Mouse (Mus musculus): ENCODE measurements at regions not wholly inside any gene's neighbourhood (a gene's known extent, or its start where the extent isn't known, plus 50 kb on each side); places are given as distances from the start of the nearest gene placed in this dataset.
"Not testable (repeated sequence)": the region's sequence is repeated elsewhere in the genome, so short reads cannot be mapped to it uniquely, and the experiment has no call there.

GRCm38 (mm10) chr10:86636953-86637376 is 68.3 kb downstream of the Hsp90b1 start:
- intact Hi-C loops (cut with DNase I), result loop anchor here (2.0 kb wide), 1 partner anchor 94 kb away; no protein-coding TSS in a partner anchor
- not testable (repeated sequence) for H3K9ac ChIP-seq (ENCODE audit: low read depth, low read length)
- 3% methylated on average over 14 of the region's 14 CpGs for WGBS

DNA sequence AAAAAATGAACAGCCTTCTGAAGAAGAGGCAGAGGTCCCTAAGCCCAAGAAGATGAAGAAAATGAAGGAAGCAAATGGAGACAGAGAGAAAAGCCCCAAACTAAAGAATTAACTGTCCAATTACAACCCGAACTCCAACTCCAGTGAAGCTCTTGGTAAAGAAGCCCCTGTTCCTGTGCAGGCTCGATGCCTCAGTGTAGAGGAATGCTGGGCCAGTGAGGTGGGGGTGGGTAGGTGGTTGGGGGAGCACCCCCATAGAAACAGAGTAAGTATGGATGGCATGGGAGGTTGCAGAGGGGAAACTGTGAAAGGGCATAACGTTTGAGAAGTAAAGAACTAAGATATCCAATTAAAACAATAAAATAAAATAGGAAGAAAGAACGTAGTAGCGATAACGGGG is 68.8 kb downstream of the Hsp90b1 start:
- not testable (repeated sequence) for H3K4me3 ChIP-seq; H3K4me1 ChIP-seq (ENCODE audit: control insufficient read depth, insufficient read depth, low read length); H3K27ac ChIP-seq; H3K79me2 ChIP-seq (replicated peaks; ENCODE audit: control insufficient read depth, insufficient read depth, low read length); H3K27me3 ChIP-seq (ENCODE audit: control insufficient read depth, insufficient read depth, low read length); H3K36me3 ChIP-seq (ENCODE audit: control insufficient read depth, insufficient read depth, low read length); H3K9ac ChIP-seq (ENCODE audit: low read depth, low read length); DNase-seq
- intact Hi-C loops (cut with DNase I), result loop anchor here (2.0 kb wide), 1 partner anchor 94 kb away; no protein-coding TSS in a partner anchor
- WGBS, result 19% methylated on average over 6 of the region's 6 CpGs

More at GRCm38 (mm10) chr10:86636953-86637376, 68.3 kb downstream of the Hsp90b1 start:
- not testable (repeated sequence) for H3K36me3 ChIP-seq (ENCODE audit: control insufficient read depth, insufficient read depth, low read length); H3K4me1 ChIP-seq (ENCODE audit: control insufficient read depth, insufficient read depth, low read length); H3K27ac ChIP-seq; H3K79me2 ChIP-seq (replicated peaks; ENCODE audit: control insufficient read depth, insufficient read depth, low read length); H3K27me3 ChIP-seq (ENCODE audit: control insufficient read depth, insufficient read depth, low read length)
- H3K4me3 ChIP-seq, result peak overlapping the region; percentile 35; the same call in 1 of the 2 replicates
- DNase-seq, result peak; percentile 78 to 79
- peak; percentile 81 for TF ChIP-seq CTCF (IDR thresholded peaks at IDR 0.05)

DNA sequence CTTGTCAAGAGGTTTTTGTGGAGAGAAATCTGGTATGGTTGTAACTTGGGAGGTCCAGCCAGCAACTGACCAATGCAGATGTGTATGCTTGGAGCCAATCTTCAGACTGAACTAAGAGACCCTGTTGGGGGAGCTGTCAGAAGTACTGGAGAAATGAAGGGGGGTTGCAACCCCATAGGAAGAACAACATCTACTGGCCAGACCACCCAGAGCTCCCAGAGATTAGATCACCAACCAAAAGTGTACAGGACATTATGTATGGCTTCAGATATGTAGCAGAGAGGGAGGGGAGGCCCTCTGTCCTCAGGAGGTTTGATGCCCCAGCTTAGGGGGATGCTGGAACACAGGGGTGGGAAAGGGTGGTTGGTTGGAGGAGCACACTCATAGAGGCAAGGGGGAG is 78.6 kb downstream of the Hsp90b1 start:
- H3K27me3 ChIP-seq (ENCODE audit: control insufficient read depth, insufficient read depth, low read length); DNase-seq; H3K4me3 ChIP-seq; H3K4me1 ChIP-seq (ENCODE audit: control insufficient read depth, insufficient read depth, low read length); H3K79me2 ChIP-seq (replicated peaks; ENCODE audit: control insufficient read depth, insufficient read depth, low read length); H3K27ac ChIP-seq; H3K9ac ChIP-seq (ENCODE audit: low read depth, low read length); H3K36me3 ChIP-seq (ENCODE audit: control insufficient read depth, insufficient read depth, low read length); intact Hi-C loops (cut with DNase I): not testable (repeated sequence)

- H3K79me2 ChIP-seq (replicated peaks; ENCODE audit: control insufficient read depth, insufficient read depth, low read length); DNase-seq; H3K4me3 ChIP-seq; H3K4me1 ChIP-seq (ENCODE audit: control insufficient read depth, insufficient read depth, low read length); intact Hi-C loops (cut with DNase I); H3K36me3 ChIP-seq (ENCODE audit: control insufficient read depth, insufficient read depth, low read length); H3K27me3 ChIP-seq (ENCODE audit: control insufficient read depth, insufficient read depth, low read length); H3K27ac ChIP-seq; H3K9ac ChIP-seq (ENCODE audit: low read depth, low read length): not testable (repeated sequence)
- WGBS, result 68% methylated on average over 6 of the region's 6 CpGs
Measured at GRCm38 (mm10) chr10:86617958-86618664, 87.2 kb downstream of the Hsp90b1 start.

DNA sequence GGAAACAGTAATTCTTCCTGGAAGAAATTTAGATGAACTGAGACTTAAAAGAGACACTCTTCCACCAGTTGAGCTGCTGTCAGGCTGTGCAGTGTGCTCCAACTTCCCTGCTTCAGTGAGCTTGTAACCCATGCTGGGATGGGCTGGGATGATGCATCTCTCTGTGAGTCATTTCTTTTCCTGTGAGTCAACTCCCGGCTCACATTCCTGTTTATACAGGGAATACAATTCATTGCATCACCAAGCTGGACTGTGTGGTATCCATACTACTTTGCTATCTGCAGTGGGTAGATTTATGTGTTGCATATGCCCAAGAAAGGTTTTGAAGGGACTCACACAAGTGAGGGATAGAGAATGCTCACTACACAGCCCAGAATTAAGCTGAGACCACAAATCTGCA is 93.0 kb downstream of the Hsp90b1 start:
- H3K9ac ChIP-seq (ENCODE audit: low read depth, low read length); H3K4me3 ChIP-seq; H3K79me2 ChIP-seq (replicated peaks; ENCODE audit: control insufficient read depth, insufficient read depth, low read length); H3K27ac ChIP-seq; H3K27me3 ChIP-seq (ENCODE audit: control insufficient read depth, insufficient read depth, low read length); DNase-seq; H3K4me1 ChIP-seq (ENCODE audit: control insufficient read depth, insufficient read depth, low read length); intact Hi-C loops (cut with DNase I); H3K36me3 ChIP-seq (ENCODE audit: control insufficient read depth, insufficient read depth, low read length): not testable (repeated sequence)
- WGBS, result 3% methylated on average over 1 of the region's 1 CpGs

- WGBS, result 63% methylated on average over 2 of the region's 2 CpGs
- H3K4me1 ChIP-seq (ENCODE audit: control insufficient read depth, insufficient read depth, low read length); DNase-seq; H3K27me3 ChIP-seq (ENCODE audit: control insufficient read depth, insufficient read depth, low read length); H3K79me2 ChIP-seq (replicated peaks; ENCODE audit: control insufficient read depth, insufficient read depth, low read length); H3K27ac ChIP-seq; H3K9ac ChIP-seq (ENCODE audit: low read depth, low read length); H3K4me3 ChIP-seq; H3K36me3 ChIP-seq (ENCODE audit: control insufficient read depth, insufficient read depth, low read length); intact Hi-C loops (cut with DNase I): not testable (repeated sequence)
- peak; percentile 46 for TF ChIP-seq CTCF (IDR thresholded peaks at IDR 0.05)
Measured at GRCm38 (mm10) chr10:86610027-86610426, 95.3 kb downstream of the Hsp90b1 start.

GRCm38 (mm10) chr10:86600843-86601242 is 102.1 kb upstream of the Syn3 start:
- DNase-seq; H3K4me3 ChIP-seq; H3K4me1 ChIP-seq (ENCODE audit: control insufficient read depth, insufficient read depth, low read length); H3K79me2 ChIP-seq (replicated peaks; ENCODE audit: control insufficient read depth, insufficient read depth, low read length); H3K27me3 ChIP-seq (ENCODE audit: control insufficient read depth, insufficient read depth, low read length); H3K27ac ChIP-seq; H3K36me3 ChIP-seq (ENCODE audit: control insufficient read depth, insufficient read depth, low read length); intact Hi-C loops (cut with DNase I); H3K9ac ChIP-seq (ENCODE audit: low read depth, low read length): not testable (repeated sequence)
- peak; percentile 21; the same call in 1 of the 2 replicates for TF ChIP-seq CTCF (IDR thresholded peaks at IDR 0.05)
- 39% methylated on average over 7 of the region's 7 CpGs for WGBS

- H3K27ac ChIP-seq; H3K79me2 ChIP-seq (replicated peaks; ENCODE audit: control insufficient read depth, insufficient read depth, low read length); H3K4me1 ChIP-seq (ENCODE audit: control insufficient read depth, insufficient read depth, low read length); H3K36me3 ChIP-seq (ENCODE audit: control insufficient read depth, insufficient read depth, low read length); intact Hi-C loops (cut with DNase I); H3K9ac ChIP-seq (ENCODE audit: low read depth, low read length); H3K4me3 ChIP-seq; H3K27me3 ChIP-seq (ENCODE audit: control insufficient read depth, insufficient read depth, low read length); DNase-seq: not testable (repeated sequence)
- WGBS, result 91% methylated on average over 7 of the region's 7 CpGs
Measured at GRCm38 (mm10) chr10:86599991-86600390, 101.3 kb upstream of the Syn3 start.

GRCm38 (mm10) chr10:86590211-86590610 is 91.5 kb upstream of the Syn3 start:
- H3K9ac ChIP-seq (ENCODE audit: low read depth, low read length); H3K4me1 ChIP-seq (ENCODE audit: control insufficient read depth, insufficient read depth, low read length); intact Hi-C loops (cut with DNase I); H3K27ac ChIP-seq; H3K36me3 ChIP-seq (ENCODE audit: control insufficient read depth, insufficient read depth, low read length); H3K27me3 ChIP-seq (ENCODE audit: control insufficient read depth, insufficient read depth, low read length); H3K79me2 ChIP-seq (replicated peaks; ENCODE audit: control insufficient read depth, insufficient read depth, low read length); H3K4me3 ChIP-seq; DNase-seq: not testable (repeated sequence)
- 58% methylated on average over 2 of the region's 2 CpGs for WGBS

DNA sequence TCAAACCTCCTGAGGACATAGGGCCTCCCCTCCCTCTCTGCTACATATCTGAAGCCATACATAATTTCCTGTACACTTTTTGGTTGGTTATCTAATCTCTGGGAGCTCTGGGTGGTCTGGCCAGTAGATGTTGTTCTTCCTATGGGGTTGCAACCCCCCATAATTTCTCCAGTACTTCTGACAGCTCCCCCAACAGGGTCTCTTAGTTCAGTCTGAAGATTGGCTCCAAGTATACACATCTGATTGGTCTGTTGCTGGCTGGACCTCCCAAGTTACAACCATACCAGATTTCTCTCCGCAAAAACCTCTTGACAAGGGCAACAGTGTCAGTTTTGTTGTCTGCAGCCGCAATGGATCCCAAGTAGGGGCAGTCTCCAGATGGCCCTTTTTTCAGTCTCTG is 68.2 kb upstream of the Syn3 start:
- H3K27me3 ChIP-seq (ENCODE audit: control insufficient read depth, insufficient read depth, low read length); H3K27ac ChIP-seq; H3K4me3 ChIP-seq; H3K4me1 ChIP-seq (ENCODE audit: control insufficient read depth, insufficient read depth, low read length); H3K9ac ChIP-seq (ENCODE audit: low read depth, low read length); H3K36me3 ChIP-seq (ENCODE audit: control insufficient read depth, insufficient read depth, low read length); intact Hi-C loops (cut with DNase I); DNase-seq; H3K79me2 ChIP-seq (replicated peaks; ENCODE audit: control insufficient read depth, insufficient read depth, low read length): not testable (repeated sequence)
- 65% methylated on average over 2 of the region's 2 CpGs for WGBS
